Mouse (Mus musculus): Measurements from ENCODE around the gene Osbpl5.
A peak's percentile ranks its signal among the peaks of the same experiment; 100 is the strongest.

The Osbpl5 gene

DNA sequence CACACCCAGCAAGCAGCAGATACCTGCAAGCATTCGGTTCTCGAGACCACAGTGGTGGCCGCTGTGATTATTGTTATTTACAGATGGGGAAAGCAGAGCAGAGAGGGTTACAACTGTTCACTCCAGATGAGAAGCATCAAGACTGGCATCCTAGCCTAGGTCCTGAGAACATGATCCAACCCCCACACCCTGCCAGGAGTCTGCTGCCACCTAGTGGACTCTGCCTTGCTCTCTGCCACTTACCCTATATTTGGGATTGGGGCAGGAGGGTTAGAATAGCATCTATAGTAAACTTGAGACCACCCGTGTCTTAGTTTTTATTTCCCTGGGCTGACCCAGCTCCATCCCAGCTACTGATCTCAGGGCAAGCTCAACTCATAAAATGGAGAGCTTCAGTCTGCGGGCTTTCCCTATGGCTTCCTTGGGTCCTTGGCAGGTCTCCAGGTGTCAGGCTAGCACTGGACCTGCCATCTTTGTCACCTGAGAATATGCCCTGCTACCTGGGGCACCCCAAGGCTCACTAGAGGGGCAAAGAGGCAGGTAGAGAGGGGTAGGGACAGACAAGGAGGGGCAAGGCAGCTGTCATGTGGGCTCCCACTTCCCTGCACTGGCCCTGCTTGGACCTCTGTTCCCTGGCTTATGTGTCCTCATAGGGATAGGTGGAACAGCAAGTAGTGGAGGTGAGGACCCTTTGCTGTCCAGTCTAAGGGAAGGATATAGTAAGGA lies 2.6 kb downstream of the Osbpl5 start:
- DNase-seq = peak; percentile 63 to 65

DNA sequence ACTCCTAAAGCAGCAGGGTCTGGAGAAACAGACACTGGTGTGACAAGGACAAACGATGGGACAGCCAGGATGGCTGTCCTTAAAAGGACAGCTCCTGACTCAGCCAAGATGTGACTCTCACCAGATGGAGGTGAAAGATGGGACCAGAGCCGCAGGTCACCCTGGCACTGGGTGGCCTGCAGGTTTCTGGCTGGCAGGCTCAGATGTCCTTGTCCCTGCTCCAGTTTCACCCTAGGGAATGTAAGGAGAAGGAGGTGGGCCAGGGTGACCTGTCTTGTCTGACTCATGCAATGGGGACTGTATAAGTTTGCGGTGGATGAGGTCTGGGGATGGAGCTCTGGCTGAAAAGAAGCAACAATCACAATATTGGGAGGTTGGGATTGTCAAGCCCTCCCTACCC lies 4.2 kb downstream of the Osbpl5 start:
- no peak for DNase-seq

DNA sequence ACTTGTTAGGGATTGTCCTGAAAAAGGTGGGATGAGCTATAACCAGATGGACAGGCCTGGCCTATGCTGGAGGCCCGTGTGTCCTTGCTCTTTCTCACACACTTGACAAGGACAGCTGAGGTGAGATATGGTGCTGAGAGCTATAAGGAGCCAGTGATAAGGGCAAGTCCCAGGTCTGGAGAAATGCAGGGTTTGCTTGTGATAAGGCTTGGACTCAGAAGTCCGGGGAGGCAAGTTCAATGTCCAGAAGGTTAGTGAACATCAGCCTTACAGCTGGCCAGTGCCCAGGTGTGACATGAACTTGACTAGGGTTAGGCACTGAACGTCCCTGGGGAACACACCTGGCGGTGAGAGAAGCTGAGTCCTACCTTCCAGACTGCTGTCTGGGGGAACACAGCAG lies 4.7 kb downstream of the Osbpl5 start:
- no peak for DNase-seq

DNA sequence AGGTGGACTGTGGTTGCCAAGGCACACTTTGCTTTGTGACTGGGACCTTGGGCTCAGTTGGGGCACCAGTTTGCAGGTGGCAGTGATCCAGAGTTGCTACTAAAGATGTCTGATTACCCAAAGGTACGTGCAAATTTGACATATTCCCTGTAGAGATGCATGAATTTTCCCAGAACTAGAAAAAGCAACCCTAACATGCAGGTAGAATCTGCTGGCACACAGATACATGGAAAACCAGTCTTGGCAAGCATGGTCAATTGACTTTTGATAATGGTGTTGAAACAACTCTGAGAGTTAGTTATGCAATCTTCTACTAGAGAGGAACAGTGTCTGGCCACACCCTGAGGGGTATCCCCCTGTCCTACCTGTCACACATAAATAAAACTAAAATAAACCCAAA lies 5.4 kb downstream of the Osbpl5 start:
- no peak for DNase-seq

DNA sequence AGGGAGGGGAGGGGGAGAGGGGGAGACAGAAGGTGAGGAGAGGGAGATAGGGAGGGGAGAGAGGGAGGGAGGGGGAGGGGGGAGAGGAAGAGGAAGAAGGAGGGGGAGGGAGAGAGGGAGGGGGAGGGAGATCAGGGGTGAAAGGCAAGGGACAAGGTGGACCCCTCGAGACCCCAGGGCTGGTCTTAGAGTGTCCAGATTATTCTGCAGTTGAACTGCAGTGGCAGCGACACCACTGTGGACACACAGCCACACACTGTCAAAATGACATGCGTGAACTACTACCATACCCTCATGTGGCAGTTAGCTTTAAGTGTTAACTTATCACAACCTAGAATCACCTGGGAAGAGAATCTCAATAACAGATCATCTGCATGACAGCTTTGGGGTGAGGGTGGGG lies 7.7 kb downstream of the Osbpl5 start:
- no peak for DNase-seq

DNA sequence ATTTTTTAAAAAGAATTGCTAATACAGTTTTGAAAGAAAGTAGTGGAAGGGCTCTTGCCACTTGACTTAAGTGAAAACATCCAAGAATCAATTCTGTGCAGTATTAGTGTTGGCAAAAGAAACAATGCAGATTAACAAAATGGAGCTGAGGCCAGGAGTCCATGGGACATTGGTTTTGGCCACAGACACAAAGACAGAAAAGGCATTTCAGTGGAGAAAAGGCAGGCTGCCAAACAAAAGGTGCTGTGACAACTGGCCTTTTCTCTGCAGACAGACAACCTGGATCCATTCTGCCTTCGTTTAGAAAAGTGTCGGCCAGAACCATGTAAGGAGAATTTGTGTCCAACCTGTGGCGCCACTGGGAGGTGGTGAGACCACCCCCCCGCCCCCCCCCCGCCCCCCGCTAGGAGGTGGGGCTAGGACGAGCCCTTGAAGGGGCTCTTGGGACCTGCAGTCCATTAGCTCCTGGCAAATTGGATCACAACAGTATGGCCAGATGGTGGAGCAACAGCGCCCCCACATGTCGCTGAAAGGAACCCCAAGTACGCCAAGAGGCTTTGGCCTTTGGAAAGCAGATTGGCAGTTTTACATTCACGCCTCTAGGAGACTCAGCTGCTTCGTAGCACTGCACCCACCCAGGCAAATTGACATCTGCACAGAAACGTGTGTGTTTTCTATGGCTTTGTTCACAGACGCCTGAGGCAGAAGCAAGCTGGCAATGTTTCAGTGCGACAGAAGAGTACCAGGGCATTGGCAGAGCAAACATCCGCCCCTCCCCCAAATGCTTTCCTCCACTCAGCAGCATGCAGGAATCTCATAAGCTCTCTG lies 8.5 kb downstream of the Osbpl5 start:
- peak; percentile 78 to 82 for DNase-seq

DNA sequence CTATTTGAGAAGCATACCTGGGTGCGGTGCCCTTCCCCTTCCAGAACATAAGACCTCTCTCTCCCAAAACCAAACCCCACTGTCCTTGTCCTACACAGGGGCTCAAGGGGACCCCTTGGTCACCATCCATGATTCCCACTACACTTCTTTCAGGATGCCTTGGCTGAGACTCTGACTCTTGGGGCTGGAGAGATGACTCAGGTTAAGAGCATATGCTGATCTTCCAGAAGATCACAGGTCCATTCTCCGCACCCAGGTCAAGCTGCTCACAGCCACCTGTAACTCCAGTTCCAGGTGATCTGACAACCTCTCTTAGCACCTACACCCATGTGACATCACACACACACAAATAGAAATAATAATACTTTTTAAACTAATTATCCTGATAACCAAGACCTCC lies 16.1 kb downstream of the Osbpl5 start:
- DNase-seq = no peak

DNA sequence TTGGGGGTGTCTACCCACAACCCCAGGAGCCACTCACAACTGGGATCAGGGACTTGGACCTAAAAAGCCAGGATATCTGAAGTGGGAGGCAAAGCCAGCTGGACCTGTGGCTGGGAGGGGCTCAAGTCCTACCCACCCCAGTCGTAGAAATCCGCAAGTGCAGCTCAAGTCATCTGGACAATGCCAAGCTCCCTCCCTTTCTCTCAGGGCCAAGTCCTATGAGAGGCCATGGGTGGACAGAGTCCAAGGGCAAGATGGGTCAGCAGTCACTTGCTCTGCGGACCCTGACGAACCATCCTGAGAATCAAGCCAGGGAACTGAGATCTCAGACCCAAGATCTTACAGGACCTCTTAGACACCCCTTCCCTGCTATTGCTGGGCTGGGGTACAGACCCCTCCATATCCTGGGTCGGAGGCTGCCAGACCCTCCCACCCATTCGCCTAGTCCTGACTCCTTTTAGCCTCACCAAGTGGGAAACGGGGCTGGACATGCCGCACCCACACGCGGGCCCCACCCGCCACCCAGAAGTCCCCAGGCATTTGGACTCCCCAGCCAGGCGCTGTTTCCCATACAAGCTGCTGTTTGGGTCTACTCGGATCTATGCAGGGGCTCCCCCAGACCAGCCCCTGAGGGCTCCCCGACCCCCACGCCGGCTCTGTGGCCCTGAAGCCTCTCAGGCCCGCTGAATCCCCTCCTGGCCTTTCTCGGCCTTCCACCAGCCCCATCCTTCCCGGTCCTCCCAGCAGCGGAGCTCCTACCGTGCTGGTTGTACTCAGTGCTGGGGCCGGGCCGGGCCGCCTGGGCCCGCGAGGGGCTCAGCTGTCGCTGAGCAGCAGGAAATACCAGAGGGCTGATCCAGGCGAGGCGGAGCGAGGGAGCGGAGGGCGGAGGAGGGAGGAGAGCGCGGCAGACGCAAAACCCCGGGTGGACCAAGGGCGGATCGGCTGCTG lies 17.0 kb downstream of the Osbpl5 start:
- DNase-seq = peak; percentile 59 to 70

DNA sequence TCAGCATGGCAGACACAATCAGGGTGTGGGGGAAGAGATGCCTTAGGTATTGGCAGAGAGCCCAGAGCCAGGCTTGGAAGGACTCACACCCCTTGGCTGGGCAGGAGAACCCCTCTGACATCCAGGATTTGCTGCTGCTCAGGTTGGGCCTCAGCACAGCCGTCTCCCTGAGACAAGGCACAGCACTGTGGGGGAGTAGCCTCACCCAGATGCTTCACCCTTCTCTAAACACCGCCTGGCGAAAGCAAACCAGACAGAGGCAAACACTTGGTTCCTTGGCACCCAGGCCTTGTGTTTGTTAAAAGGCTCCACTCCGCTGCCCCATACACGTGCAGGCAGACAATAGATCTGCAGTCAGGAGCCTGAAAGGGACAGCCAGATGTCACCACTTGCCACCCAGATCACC lies 18.2 kb downstream of the Osbpl5 start:
- no peak for DNase-seq

DNA sequence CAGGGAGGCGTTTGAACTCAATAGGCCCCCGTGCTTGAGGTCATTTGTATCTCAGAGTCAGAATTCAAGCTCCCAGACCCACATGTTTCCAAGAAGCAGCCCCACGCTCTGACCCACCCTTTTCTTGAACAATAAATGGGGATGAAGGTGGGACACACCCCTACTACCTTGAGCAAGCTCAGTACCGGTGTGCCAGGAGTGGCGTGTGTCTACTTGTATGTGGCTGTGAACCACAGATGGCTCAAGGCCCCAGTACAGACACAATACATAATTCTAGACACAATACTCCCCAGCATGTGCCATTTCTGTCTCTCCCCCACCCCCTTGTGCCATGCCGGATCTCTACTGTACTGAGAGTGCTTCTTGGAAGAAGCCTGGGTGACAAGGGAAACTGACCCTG lies 18.6 kb downstream of the Osbpl5 start:
- no peak for DNase-seq

DNA sequence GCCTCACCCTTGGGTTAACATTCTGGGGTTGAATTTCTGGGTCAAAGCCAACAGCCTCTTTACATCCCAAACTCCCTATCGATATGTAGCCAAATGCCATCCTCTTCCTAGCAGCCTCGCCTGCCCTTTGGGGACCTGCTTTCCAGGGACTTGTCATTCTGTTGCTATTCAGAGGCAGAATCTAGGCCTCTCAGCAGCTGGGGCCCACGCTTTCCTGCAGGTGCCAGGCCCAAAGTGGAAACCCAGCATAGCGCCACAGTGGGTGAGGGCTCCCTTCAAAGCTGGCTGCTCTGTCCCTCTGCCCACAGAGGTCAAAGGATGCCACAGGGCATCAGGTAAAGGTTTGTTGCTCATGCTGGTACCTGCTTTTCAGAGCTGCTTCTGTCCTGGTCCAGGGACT lies 23.0 kb downstream of the Osbpl5 start:
- no peak for DNase-seq

DNA sequence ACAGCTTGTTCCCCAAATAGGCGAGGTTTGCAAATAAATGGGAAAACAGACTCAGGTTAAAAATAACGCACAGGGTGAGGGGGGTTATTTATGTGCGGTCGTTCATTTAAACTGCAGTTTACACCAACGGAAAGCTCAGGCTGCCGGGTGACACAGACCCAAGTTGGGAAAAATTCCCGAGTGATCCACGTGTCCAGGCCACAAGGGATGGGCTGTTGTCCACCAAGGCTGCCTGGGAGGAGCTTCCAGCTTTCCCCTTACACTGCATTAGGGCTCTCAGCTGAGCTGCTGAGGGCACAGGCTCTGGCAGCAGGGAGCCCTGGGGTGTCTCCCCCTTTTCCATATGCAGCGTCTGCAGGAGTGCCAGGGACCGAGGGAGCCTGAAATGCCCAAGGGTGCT lies 26.9 kb downstream of the Osbpl5 start:
- no peak for DNase-seq

DNA sequence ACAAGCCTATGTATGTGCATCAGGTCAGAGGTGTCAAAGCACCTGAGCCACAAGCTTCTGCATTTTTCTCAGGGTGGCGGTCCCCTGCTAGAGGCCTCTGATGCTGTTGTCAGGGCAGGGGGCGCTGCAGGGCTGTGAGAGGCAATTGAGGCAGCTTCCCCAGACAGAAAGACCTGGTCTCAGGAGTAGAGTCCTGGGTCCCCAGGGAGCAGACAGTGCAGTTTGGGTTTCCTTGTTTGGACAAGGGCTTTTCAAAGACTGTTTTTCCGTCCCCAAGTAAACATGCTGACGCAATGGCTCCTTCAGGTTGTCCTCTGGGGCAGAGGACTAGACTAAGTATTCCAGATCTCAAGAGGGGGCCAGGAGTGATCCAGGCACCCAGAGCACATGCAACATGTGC lies 30.4 kb downstream of the Osbpl5 start:
- DNase-seq = no peak

DNA sequence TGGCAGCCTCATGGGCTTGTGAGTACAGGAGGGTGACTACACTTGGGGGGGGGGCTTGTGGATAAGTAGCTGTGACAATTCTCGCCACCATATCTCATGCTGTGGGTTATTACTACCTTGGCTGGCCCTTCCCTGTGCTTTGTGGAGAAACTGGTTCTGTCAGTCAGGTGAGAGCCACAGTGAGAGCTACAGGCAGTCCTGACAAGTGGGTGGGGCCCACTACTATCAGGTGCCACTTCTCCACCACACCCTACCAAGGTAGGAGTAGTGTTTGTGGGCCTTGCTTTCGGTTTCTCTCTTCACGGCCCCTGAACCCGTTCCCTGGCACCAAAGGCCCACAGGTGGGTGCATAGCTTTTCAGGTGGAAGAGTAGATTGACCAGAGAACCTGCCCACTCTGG lies 32.9 kb downstream of the Osbpl5 start:
- DNase-seq = no peak

DNA sequence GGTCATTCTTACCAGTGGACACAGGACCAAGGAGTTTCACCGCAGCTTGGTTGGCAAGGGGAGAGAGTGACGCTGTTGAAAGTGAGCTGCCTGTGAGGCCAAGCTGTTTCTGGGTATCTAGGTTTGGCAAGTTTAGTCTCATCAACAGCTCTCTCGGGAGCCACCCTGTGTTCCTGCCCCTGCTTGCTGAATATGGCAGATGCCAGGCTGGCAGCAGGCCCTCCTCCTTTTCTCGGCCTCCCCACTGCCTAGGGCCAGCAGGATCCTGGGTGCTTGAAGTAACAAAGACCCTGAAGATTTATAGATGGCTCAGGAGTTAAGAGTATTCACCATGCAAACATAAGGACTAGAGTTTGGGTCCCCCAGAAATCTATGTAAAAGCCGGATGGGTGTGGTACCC lies 34.1 kb downstream of the Osbpl5 start:
- no peak for DNase-seq

DNA sequence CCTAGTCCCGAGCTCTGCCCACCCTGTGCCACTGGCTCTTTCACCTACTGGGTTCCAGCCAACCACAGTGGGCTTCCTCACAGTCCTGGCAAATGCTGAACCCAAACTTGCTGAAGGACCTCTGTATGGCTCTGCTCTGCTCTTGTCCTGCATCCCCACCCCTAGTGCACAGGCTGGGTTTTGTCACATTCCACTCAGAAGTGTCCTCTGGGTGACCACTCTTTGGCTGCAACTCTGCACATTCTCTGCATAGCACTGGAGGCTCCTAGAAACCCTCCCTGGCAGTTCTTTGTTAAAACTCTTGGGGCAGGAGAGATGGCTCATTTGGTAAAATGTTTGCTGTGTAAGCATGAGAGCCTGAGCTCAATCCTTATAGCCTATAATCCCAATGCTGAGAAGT lies 39.0 kb downstream of the Osbpl5 start:
- no peak for DNase-seq

DNA sequence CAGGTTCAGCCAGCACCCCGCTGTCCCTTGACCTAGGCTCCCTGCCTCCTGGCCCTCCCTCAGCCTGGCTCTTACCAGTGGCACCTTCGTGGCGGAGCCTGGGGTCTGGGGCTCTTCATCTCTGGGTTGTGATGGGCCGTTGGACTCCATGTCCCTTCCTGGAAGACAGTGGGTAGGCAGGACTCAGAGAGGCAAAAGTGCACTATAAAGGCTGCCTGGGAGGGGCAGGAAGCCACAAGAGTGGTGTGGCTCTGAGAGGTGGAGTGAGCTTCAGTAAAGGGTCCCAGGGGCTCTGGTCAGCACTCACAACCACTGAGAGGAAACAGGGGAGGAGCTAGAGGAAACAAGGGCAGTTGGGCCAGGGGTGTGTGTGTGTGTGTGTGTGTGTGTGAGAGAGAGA lies 43.4 kb downstream of the Osbpl5 start:
- DNase-seq = peak in 1 of 2 experiments; percentile 12

DNA sequence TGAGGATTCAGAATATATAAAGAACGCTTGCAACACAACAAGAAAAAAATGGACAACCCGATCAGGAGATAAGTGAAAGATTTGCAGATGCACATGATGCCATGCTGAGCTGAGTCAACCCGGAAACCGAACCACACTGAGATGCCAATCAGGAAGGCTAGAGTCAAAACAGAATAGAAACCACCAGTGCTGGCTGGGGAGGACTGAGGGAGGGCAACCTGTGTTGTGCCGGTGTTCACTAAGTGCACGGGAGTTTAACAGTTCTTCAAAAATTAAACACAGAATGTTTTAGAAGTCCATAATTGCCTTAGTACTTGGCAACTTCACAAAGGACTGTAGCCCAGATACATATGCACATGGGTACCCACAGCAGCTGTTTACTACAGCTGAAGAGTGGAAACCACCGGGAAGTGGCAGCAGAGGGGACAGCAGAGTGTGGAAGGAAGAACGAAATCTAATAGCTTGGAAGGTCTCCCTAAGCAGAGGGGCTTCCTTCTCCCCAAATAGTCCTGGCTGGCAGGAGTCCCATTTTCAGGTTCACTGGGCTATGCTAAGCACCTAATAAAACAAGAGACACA lies 43.9 kb downstream of the Osbpl5 start:
- DNase-seq = peak; percentile 19 to 22

DNA sequence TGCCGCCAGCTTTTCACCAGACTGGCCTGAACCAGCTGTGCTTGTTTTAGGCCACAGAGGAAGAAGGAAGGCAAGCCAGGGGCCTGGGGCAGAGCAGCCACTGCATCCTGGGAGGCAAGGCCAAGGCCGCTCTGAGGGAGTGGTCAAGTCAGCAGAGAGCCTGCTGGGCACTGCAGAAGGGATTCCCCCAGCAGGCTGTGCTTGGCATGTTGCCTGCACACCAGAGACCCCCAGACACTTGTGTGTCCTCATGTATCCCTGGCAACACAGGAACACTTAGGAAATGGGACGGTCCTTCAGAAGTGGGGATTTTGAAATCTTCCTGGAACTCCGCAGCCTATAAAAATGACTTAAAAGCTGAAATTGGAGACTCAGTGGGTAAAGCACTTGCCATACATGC lies 44.8 kb downstream of the Osbpl5 start:
- no peak for DNase-seq

DNA sequence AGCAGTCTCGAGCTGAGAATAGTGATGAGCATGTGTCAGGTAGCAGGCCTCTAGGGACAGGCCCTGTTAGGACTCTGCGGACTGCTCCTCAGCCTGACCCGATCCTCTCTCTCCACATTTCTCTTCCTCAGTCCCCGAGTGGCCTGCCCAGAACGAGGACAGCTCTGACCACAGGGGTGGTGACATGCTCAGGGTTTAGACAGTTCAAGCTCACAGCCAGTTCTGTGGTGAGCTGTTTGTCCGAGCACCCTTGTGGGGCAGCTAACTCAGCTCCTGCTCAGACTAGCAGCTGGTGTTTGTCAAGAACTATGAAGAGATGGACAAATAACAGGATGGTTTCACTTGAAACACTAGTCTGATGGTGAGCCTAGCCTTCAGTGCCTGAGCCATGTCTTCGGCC lies 45.4 kb downstream of the Osbpl5 start:
- DNase-seq = no peak

DNA sequence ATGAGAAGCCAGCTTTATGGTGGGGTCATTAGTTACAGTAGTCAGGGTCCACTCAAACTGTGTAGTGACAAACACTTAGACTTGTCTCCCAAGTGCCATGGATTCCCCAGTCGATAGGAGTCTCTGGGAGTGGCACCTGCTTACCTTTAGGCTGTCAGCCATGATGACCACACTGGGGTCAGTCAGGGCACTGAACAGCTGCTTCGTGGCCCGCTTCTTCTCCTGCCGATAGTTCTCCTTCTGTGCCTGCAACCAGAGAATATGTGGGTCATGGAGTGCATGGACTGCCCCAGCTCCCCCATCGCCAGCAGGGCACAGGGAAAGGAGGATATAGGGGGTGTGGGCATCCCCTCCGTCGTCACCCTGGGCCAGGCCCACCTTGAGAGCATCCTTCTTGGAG lies 47.4 kb downstream of the Osbpl5 start:
- DNase-seq = no peak

DNA sequence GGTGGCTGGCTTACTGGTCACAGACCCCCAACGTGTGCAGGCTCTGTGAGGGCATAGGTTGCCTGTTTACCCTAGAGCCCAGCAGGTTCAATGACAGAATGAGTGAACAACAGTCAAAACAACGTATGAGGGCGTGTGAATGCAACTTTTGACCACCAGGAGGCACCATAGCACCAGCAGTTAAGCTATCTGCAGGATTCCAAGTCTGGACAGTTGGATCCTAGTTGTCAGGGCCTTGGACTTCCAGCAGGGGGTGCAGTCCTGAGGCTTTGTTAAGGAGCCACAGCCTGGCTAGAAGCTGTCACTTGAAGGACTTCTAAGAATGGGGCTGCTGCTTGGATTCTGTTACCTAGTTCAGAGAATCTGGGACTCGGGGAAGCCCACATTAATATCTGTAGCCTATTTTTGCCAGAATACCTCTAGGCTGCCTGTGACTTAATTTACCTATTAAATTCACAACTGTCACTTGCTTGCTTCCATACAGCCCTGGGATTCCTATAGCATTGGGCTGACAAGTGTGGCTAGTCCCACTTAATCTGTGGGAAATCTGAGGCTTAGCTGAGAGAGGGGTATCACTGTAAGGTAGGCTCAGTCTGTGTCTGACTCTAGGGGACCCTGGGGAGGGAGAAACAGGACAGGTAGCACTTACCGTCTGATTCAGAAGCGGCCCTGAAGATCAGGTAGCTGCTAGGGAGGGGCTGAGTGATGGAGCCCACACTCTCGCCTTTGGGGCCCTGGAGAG lies 49.9 kb downstream of the Osbpl5 start:
- peak; percentile 85 to 87 for DNase-seq
